Mouse (Mus musculus): Measurements from ENCODE around the gene Rab28. TPM values are rescaled to one million over a fixed set of nuclear protein-coding genes. Genes with fewer than 3 reads are reported as not detected.

Rab28 gene
- polyA plus RNA-seq, 1 experiment from 2014 or later: 82.1 TPM

DNA sequence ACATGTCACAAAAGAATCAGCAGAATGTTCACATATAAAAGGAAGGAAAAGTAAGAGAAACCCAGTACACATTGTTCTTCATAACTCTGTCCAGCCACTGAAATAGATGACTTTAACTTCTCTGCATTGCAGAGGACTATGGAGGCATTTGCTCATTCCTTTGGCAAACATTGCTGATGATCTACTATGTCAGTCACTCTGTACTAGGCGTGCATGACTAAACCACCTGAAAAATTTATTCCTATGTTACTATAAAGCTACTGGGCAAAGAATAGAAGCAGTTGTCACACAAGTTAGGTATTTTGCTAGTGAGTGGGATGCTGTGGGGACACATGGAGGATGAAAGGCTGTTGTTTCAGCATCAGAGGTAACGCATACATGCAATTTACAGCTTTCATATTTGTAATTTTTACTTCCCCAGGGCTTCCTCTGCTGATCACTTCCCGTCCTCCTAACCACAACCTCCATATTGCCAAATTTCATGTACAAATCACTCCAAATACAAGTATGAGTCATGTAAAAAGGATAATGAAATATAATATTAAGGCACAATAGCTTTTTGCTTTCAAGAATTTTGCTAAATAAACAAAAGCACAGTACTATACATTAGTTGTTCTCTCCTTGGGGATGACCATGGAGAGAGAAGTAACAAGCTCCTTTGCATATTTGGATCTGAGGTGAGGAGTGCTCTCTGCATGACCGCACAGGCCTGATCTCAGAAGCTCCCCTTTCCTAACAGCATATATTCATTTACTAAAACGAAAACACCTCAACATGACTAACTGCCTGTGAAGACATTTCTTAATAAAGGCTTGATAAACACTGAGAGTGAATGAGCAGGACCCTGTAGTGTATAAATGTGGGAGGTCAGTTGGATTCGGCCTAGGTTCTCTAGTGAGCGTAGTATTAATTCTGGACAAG, 80.5 kb downstream of the Rab28 start:
- WGBS: 90% methylated on average over 7 of the region's 7 CpGs
- no peak overlapping the region for H3K27ac ChIP-seq
- H3K4me1 ChIP-seq (replicated peaks): 0 out of 2 replicates have a peak, but pooled peaks cover 4% of the 10 kb centered on the region
- H3K4me2 ChIP-seq: no peak overlapping the region
- ATAC-seq (ENCODE audit: insufficient number of reproducible peaks, insufficient read depth, low FRiP score, low TSS enrichment, low read depth): no peak
- H3K4me3 ChIP-seq (replicated peaks): no peak overlapping the region
- H3K9ac ChIP-seq (replicated peaks): no peak overlapping the region
- no peaks in the 10 kb centered on the region for H3K27me3 ChIP-seq
- H3K9me3 ChIP-seq: no peaks in the 10 kb centered on the region
- H3K36me3 ChIP-seq: peaks cover 14% of the 10 kb centered on the region; the same call in 1 of the 2 replicates

DNA sequence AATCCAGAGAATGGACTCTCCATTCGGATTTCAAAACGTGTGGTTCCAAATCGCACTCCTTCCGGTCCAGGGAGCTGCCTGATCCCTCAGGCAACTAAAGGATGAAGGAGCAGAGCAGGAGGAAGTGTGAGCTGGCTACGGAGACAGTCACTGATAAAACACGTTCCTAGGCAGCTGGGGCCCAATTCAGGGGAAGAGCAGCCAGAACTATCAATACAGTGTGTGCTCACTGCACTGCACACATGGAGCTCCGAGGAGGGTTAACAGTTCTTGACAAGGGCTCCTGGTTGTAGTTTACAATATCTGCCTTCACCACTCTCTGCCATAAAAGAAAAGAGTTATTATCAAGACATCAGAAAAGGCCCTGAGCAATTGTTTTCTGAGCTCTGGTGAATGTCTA, 82.4 kb downstream of the Rab28 start:
- 56% methylated on average over 7 of the region's 7 CpGs for WGBS
- ATAC-seq (ENCODE audit: insufficient number of reproducible peaks, insufficient read depth, low FRiP score, low TSS enrichment, low read depth): no peak

GRCm38 (mm10) chr5:41621748-41622147, 86.2 kb downstream of the Rab28 start:
- H3K27me3 ChIP-seq: no peaks in the 10 kb centered on the region
- no peaks in the 10 kb centered on the region for H3K9me3 ChIP-seq
- no peak for ATAC-seq (ENCODE audit: insufficient number of reproducible peaks, insufficient read depth, low FRiP score, low TSS enrichment, low read depth)
- H3K36me3 ChIP-seq: peaks cover 14% of the 10 kb centered on the region; the same call in 1 of the 2 replicates
- H3K9ac ChIP-seq (replicated peaks): no peak overlapping the region
- no peak overlapping the region for H3K4me2 ChIP-seq
- no peak overlapping the region for H3K27ac ChIP-seq
- 0 out of 2 replicates have a peak, but pooled peaks cover 4% of the 10 kb centered on the region for H3K4me1 ChIP-seq (replicated peaks)
- 87% methylated on average over 3 of the region's 3 CpGs for WGBS
- no peak overlapping the region for H3K4me3 ChIP-seq (replicated peaks)

More for the DNA sequence above, 82.4 kb downstream of the Rab28 start:
- Histone ChIP-seq H3K9me3 (no peaks in the 10 kb centered on the region), H3K27me3 (no peaks in the 10 kb centered on the region), H3K27ac (no peak overlapping the region), H3K4me3 (replicated peaks) (no peak overlapping the region), H3K9ac (replicated peaks) (no peak overlapping the region), H3K36me3 (peaks cover 14% of the 10 kb centered on the region; the same call in 1 of the 2 replicates), H3K4me2 (no peak overlapping the region), H3K4me1 (replicated peaks) (0 out of 2 replicates have a peak, but pooled peaks cover 4% of the 10 kb centered on the region)

DNA sequence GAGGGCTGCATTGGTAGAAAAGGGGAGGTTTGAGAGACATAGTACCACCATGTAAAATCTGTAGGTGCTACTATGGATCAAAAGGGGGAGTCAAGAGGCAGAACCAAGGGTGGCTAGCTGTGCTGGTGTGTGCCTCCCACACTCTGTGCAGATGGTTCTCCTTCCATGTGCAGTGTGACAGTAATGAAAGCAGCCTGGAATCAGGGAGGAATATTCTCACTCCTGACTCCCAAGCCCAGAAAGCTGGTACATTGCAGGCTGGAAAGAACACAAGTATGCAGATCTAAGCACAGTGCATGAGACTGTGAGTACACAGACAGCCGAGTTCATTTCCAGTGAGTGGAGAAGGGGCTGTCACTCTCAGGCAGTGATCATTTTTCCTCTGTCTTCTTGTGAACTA, 89.0 kb downstream of the Rab28 start:
- Histone ChIP-seq H3K4me1 (replicated peaks) (no peaks in the 10 kb centered on the region), H3K36me3 (0 out of 2 replicates have a peak, but pooled peaks cover 6% of the 10 kb centered on the region), H3K9me3 (no peaks in the 10 kb centered on the region), H3K27ac (no peak overlapping the region), H3K27me3 (no peaks in the 10 kb centered on the region), H3K4me2 (no peak overlapping the region), H3K9ac (replicated peaks) (no peak overlapping the region), H3K4me3 (replicated peaks) (no peak overlapping the region)
- WGBS: 83% methylated on average over 1 of the region's 1 CpGs
- no peak for ATAC-seq (ENCODE audit: insufficient number of reproducible peaks, insufficient read depth, low FRiP score, low TSS enrichment, low read depth)

- WGBS: 67% methylated on average over 5 of the region's 5 CpGs
- ATAC-seq (ENCODE audit: insufficient number of reproducible peaks, insufficient read depth, low FRiP score, low TSS enrichment, low read depth): no peak
Observed at GRCm38 (mm10) chr5:41610447-41611030, 97.4 kb downstream of the Rab28 start.

DNA sequence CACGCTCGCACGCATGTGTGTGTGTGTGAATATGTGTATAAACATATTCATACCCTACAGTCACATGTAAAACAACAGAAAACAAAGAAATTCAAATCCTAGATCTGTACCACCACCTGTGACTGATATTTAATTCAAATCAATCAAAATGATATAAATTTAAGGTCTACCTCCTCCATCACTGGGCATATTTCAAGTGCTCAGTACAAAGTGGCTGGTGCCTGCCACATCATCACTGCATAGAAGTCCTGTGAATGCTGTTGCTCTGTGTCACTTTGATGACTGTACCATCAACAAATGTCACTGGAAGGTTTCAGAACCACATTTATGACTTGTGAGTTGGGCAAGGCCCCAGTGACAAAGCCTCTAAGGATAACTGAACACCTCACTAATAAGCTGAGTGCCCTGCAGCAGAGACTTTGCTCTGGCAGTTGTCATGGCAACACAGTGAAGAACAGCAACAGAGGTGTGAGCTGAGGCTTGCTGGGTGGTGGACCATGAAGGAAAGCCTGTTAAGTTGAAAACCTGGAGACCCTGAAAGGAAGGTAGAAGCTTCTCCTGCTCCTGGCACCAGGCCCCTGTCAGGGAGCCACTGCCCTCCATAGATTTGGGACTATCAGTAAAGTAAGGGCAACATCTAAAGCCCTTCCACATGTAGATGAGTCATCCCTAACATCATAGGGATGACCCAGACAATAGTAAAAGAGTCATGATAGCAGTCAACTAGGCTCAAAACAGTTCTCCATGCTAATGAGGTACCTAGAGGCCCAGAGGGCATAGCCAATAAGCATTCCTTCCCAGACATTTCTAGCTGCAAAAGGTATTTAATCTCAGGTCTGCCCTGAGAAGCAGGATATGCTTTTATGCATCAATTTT, 111.5 kb downstream of the Rab28 start:
- H3K9me3 ChIP-seq: no peaks in the 10 kb centered on the region
- 0 out of 2 replicates have a peak, but pooled peaks cover 7% of the 10 kb centered on the region for H3K4me1 ChIP-seq (replicated peaks)
- H3K36me3 ChIP-seq: no peaks in the 10 kb centered on the region
- no peak overlapping the region for H3K4me3 ChIP-seq (replicated peaks)
- no peak overlapping the region for H3K4me2 ChIP-seq
- H3K27me3 ChIP-seq: no peaks in the 10 kb centered on the region
- ATAC-seq (ENCODE audit: insufficient number of reproducible peaks, insufficient read depth, low FRiP score, low TSS enrichment, low read depth): no peak
- no peak overlapping the region for H3K9ac ChIP-seq (replicated peaks)
- 90% methylated on average over 3 of the region's 3 CpGs for WGBS
- H3K27ac ChIP-seq: no peak overlapping the region

More at GRCm38 (mm10) chr5:41610447-41611030, 97.4 kb downstream of the Rab28 start:
- Histone ChIP-seq H3K27me3 (no peaks in the 10 kb centered on the region), H3K9ac (replicated peaks) (no peak overlapping the region), H3K4me1 (replicated peaks) (no peaks in the 10 kb centered on the region), H3K4me3 (replicated peaks) (no peak overlapping the region), H3K36me3 (no peaks in the 10 kb centered on the region), H3K4me2 (no peak overlapping the region), H3K27ac (no peak overlapping the region), H3K9me3 (no peaks in the 10 kb centered on the region)

DNA sequence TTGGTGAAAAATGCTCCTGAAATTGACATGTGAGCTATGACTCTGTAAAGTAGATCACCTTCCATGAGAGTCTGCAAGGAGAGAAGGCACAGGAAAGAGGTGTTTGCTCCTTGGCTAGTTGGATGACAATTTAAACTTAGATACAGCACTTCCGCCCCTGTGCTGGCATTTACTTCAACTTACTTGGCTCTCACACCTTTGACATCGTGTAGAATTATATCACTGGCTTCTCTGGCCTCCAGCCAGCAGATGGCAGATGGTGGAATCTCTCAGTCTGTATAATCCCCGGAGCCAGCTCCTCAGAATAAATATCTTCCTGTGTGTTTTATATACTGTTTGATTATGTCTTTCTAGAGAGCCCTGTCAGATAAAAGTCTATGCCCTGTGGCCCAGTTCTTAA, 112.8 kb downstream of the Rab28 start:
- ATAC-seq (ENCODE audit: insufficient number of reproducible peaks, insufficient read depth, low FRiP score, low TSS enrichment, low read depth): no peak
- Histone ChIP-seq H3K9ac (replicated peaks) (no peak overlapping the region), H3K4me3 (replicated peaks) (no peak overlapping the region), H3K27me3 (no peaks in the 10 kb centered on the region), H3K4me1 (replicated peaks) (0 out of 2 replicates have a peak, but pooled peaks cover 7% of the 10 kb centered on the region), H3K9me3 (no peaks in the 10 kb centered on the region), H3K27ac (no peak overlapping the region), H3K4me2 (no peak overlapping the region), H3K36me3 (no peaks in the 10 kb centered on the region)
- 65% methylated on average over 3 of the region's 3 CpGs for WGBS

DNA sequence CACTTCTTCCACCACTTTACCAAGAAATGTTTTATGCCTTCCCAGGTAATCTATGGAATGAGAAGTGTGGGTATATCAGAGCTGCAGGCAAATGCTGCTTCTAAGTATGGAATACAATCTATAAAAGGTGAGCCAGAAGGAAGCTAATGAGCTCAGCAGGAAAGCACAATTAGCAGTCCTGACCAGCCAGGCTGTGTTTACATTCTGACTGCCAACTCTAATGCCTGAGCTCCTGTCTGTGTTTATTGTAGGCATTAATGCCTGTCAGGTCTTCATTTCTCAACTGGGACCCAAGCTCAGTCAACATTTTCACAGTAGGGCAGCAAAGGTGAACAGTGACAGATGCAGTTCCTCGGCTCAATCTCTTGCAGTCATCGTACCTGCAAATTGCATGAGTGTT, 129.9 kb downstream of the Rab28 start:
- H3K4me1 ChIP-seq (replicated peaks): no peaks in the 10 kb centered on the region
- ATAC-seq (ENCODE audit: insufficient number of reproducible peaks, insufficient read depth, low FRiP score, low TSS enrichment, low read depth): no peak
- H3K9me3 ChIP-seq: 0 out of 2 replicates have a peak, but pooled peaks cover 6% of the 10 kb centered on the region
- 61% methylated on average over 2 of the region's 2 CpGs for WGBS
- H3K4me2 ChIP-seq: no peak overlapping the region
- no peak overlapping the region for H3K27ac ChIP-seq
- no peak overlapping the region for H3K9ac ChIP-seq (replicated peaks)
- H3K36me3 ChIP-seq: no peaks in the 10 kb centered on the region
- no peaks in the 10 kb centered on the region for H3K27me3 ChIP-seq
- no peak overlapping the region for H3K4me3 ChIP-seq (replicated peaks)

Other genes with a start within 250 kb of the Rab28 start
- 3.9 and 8.7 TPM in 2 replicates for gene Nkx3-2, start 56.3 kb upstream of the Rab28 start, polyA plus RNA-seq (2016; fragmentation: Nextera tagmentation; extraction: Ambion mirVana)
- gene Bod1l, start 136.2 kb upstream of the Rab28 start, polyA plus RNA-seq (2016; fragmentation: Nextera tagmentation; extraction: Ambion mirVana): 29.5 and 29.9 TPM in 2 replicates